Mouse (Mus musculus) embryonic facial prominence, embryonic 14.5 days (tissue): ENCODE results near the gene Sirt1. TPM values are rescaled to one million over a fixed set of nuclear protein-coding genes. Genes with fewer than 3 reads are reported as not detected.
"Not testable (repeated sequence)": the region's sequence is repeated elsewhere in the genome, so short reads cannot be mapped to it uniquely, and the experiment has no call there.

Experiments
- ATAC-seq: fragments of 200-750 bp; cut with Nextera tagmentation; 2 replicates; pipeline ENCODE4 v1.8.0; 2017; ENCODE audit warnings: low read depth, moderate number of reproducible peaks, moderate TSS enrichment
- DNase-seq: peaks from one replicate; pipeline ENCODE4 v3.0.0-alpha.2; 2015; ENCODE audit warnings: low spot score
- H3K27ac ChIP-seq: fragments of 300-500 bp; sonication (generic); replicated peaks from 2 replicates; pipeline ENCODE4 v1.5.1; 2014; ENCODE audit warnings: low read depth, mild to moderate bottlenecking, low read length, moderate library complexity
- H3K27me3 ChIP-seq: fragments of 300-500 bp; sonication (generic); replicated peaks from 2 replicates; pipeline ENCODE4 v1.6.1; 2014; ENCODE audit warnings: low read length; ENCODE audit not compliant: control insufficient read depth, insufficient read depth
- H3K36me3 ChIP-seq: fragments of 300-500 bp; sonication (generic); 2 replicates; pipeline ENCODE4 v1.6.1; 2014; ENCODE audit warnings: low read length, mixed read lengths; ENCODE audit not compliant: control insufficient read depth, insufficient read depth
- H3K4me1 ChIP-seq: fragments of 300-500 bp; sonication (generic); 2 replicates; pipeline ENCODE4 v1.6.1; 2014; ENCODE audit warnings: antibody characterized with exemption, low read length; ENCODE audit not compliant: control insufficient read depth, insufficient read depth
- H3K4me2 ChIP-seq: fragments of 300-500 bp; sonication (generic); 2 replicates; pipeline ENCODE4 v1.6.1; 2014; ENCODE audit warnings: low read depth, mild to moderate bottlenecking, low read length, moderate library complexity, mixed read lengths
- H3K4me3 ChIP-seq: fragments of 300-500 bp; sonication (generic); 2 replicates; pipeline ENCODE4 v1.5.1; 2014; ENCODE audit warnings: low read depth, mild to moderate bottlenecking, low read length
- H3K9ac ChIP-seq: fragments of 300-500 bp; sonication (generic); 2 replicates; pipeline ENCODE4 v1.6.1; 2014; ENCODE audit warnings: low read depth, mild to moderate bottlenecking, low read length, moderate library complexity, mixed read lengths
- H3K9me3 ChIP-seq: fragments of 300-500 bp; sonication (generic); 2 replicates; pipeline ENCODE4 v1.6.1; 2016; ENCODE audit warnings: low read length; ENCODE audit not compliant: control insufficient read depth
- WGBS: fragments of 180-500 bp; shearing (Covaris S2); extraction: QIAGEN DNeasy Blood & Tissue Kit; methylation state at CpG from one replicate; pipeline ENCODE4 v1.1.7; 2014; 5-methylcytosine and 5-hydroxymethylcytosine counted together
- polyA plus RNA-seq: library from polyadenylated mRNA; unstranded; fragments of >200 nt; fragmentation: Nextera tagmentation; extraction: Ambion mirVana; gene quantifications from 2 replicates; pipeline ENCODE4 v1.2.1, GENCODE M21; 2014

Gene Sirt1
- polyA plus RNA-seq, 1 experiment from 2014 or later: 7.5 TPM

DNA sequence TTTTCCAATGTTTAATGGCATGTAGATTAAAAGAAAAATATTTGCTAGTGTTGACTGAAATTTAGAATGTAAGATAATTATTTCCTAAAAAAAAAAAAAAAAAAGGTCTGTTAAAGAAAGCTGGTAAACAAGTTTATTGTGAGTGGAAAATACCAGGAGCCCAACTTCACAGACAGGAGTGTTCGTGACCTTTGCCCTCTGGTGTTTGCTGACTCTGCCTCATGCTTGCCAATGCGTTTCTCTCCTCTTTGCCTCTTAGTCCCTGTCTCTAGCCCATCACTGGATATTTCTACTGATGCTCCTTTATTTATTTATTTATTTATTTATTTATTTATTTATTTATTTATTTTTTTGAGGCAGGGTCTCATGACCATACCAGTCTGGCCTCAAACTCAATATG lies 22.1 kb upstream of the Sirt1 start:
- H3K4me1 ChIP-seq: no peaks in the 10 kb centered on the region
- 81% methylated on average over 2 of the region's 2 CpGs for WGBS
- H3K4me2 ChIP-seq: no peak overlapping the region
- no peak overlapping the region for H3K27ac ChIP-seq
- H3K9me3 ChIP-seq: no peaks in the 10 kb centered on the region
- H3K9ac ChIP-seq: no peak overlapping the region
- H3K4me3 ChIP-seq: no peak overlapping the region
- no peak for DNase-seq
- no peak for ATAC-seq
- no peaks in the 10 kb centered on the region for H3K27me3 ChIP-seq
- H3K36me3 ChIP-seq: no peaks in the 10 kb centered on the region

DNA sequence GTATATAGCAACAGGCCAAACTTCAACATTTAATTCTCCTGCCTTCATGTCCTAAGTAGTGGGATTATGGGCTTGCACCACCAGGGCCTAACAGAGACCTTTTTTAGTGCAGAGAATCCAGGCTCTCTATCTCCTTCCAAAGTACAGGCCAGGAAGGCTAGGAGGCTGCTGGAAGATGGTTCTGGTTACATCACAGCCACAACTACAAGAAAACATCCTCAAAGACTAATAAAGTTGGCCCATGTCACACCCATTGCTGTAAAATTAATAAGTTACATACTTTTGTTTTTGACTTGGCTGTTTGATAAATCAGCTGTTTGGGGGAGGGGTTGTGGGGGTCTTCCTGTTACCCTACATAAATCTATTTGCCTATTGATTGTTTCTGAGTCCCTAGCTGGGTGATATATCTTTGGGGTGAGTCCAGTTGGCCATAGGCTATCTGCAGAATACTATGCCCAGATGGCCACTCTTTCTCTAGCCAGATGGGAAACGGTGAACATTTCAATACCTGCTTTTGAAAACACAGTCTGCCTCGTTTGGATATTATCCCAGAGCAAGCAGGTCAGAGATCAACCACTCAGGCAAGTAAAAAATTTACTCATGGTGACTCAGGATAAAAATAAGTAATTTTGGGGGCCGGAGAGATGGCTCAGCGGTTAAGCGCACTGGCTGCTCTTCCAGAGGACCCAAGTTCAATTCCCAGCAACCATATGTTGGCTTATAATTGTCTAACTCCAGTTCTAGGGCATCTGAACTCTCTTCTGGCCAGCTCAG lies 21.4 kb upstream of the Sirt1 start:
- DNase-seq (no peak), ATAC-seq (no peak)
- Histone ChIP-seq H3K9ac (no peak overlapping the region), H3K36me3 (no peaks in the 10 kb centered on the region), H3K4me2 (no peak overlapping the region), H3K9me3 (no peaks in the 10 kb centered on the region), H3K4me3 (no peak overlapping the region), H3K27ac (no peak overlapping the region), H3K27me3 (no peaks in the 10 kb centered on the region), H3K4me1 (no peaks in the 10 kb centered on the region)
- WGBS: 79% methylated on average over 5 of the region's 5 CpGs

DNA sequence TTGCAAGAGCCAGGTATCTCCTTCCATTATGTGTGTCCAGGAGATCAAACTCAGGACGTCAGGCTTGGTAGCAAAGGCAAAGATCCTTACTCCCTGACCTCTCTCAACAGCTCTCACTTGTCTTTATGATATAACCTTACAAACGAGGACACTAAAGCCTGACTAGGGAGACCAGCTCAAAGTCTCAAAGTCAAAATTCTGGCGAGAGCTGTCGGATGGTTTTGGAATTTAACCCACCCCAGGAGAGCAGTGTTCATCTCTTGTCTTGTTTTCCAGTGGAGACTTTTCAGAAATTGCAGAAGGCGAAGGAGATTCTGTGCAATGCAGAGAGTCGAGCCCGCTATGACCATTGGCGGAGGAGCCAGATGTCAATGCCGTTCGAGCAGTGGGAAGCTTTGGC lies 15.5 kb upstream of the Sirt1 start:
- WGBS: 91% methylated on average over 10 of the region's 10 CpGs
- no peaks in the 10 kb centered on the region for H3K9me3 ChIP-seq
- DNase-seq (no peak), ATAC-seq (no peak)
- H3K27me3 ChIP-seq: no peaks in the 10 kb centered on the region
- H3K9ac ChIP-seq: no peak overlapping the region
- H3K27ac ChIP-seq: no peak overlapping the region
- no peak overlapping the region for H3K4me3 ChIP-seq
- H3K4me1 ChIP-seq: no peaks in the 10 kb centered on the region
- no peaks in the 10 kb centered on the region for H3K36me3 ChIP-seq
- H3K4me2 ChIP-seq: no peak overlapping the region

DNA sequence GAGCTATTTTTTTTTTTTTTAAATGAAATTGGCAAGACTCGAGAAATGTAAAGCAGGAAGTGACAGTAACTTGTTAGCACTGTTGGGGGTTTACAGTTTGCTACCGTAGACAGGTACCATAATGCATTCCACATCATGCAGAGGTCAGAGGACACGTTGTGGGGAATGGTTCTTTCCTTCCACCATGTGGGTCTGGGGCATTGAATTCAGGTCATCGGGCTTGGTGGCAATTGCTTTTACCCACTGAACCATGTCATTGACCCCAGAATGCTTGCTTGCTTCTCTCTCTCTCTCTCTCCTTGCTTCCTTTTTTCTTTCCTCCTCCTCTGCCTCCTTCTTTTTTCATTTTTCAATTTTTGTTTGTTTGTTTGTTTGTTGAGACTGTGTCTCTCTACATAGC lies 7.4 kb upstream of the Sirt1 start:
- H3K4me2 ChIP-seq: no peak overlapping the region
- H3K27me3 ChIP-seq: no peaks in the 10 kb centered on the region
- H3K4me1 ChIP-seq: no peaks in the 10 kb centered on the region
- DNase-seq (no peak), ATAC-seq (no peak)
- WGBS: 64% methylated on average over 4 of the region's 4 CpGs
- H3K36me3 ChIP-seq: no peaks in the 10 kb centered on the region
- no peak overlapping the region for H3K9ac ChIP-seq
- H3K9me3 ChIP-seq: no peaks in the 10 kb centered on the region
- H3K4me3 ChIP-seq: no peak overlapping the region
- H3K27ac ChIP-seq: no peak overlapping the region

DNA sequence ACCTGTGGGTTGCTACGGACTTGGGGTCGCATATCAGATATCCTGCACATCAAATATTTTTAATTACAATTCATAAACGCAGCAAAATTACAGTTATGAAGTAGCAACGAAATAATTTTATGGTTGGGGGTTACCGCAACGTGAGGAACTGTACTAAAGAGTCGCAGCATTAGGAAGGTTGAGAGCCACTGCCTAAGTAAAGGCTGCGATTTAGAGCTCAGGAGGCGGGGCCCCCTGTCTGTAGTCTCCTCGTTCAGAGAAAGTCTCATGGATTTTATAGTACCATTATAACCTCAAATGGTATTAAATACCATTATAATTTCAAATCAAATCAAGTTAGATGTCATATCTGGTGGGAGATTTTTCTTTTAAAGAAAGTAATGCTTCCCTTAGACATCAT lies 5.5 kb upstream of the Sirt1 start:
- ATAC-seq (no peak), DNase-seq (peak; percentile 27)
- peak overlapping the region; percentile 23; the same call in 1 of the 2 replicates for H3K27ac ChIP-seq
- H3K4me1 ChIP-seq: peaks cover under 1% of the 10 kb centered on the region; the same call in 1 of the 2 replicates
- H3K9ac ChIP-seq: peak overlapping the region; percentile 70
- WGBS: 3% methylated on average over 10 of the region's 10 CpGs
- H3K4me3 ChIP-seq: peak overlapping the region; percentile 58
- H3K27me3 ChIP-seq: 0 out of 2 replicates have a peak, but pooled peaks cover under 1% of the 10 kb centered on the region
- no peaks in the 10 kb centered on the region for H3K36me3 ChIP-seq
- peak overlapping the region; percentile 71 for H3K4me2 ChIP-seq
- no peaks in the 10 kb centered on the region for H3K9me3 ChIP-seq

DNA sequence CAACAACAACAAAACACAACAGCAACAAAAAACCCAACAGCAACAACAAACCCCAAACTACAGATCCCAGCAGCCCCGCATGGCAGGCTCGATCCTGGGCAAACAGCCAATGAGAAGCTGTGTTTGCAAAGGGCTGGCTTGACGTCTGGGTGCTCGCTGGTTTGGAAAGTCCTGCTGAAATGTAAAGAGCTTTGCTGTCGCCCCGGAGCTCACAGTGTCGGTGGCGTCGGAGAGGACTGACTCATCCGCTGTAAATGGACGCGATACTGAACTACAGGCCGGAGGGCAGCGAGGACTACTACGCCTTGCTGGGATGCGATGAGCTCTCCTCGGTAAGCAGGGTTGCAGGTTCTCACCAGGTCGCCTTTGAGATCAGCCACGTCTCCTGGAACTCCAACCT lies 4.9 kb upstream of the Sirt1 start:
- H3K27ac ChIP-seq: peak overlapping the region; percentile 44
- peak overlapping the region; percentile 71 for H3K4me2 ChIP-seq
- DNase-seq: peak; percentile 96
- H3K27me3 ChIP-seq: 0 out of 2 replicates have a peak, but pooled peaks cover 4% of the 10 kb centered on the region
- under 1% methylated on average over 19 of the region's 19 CpGs for WGBS
- no peaks in the 10 kb centered on the region for H3K36me3 ChIP-seq
- H3K9ac ChIP-seq: peak overlapping the region; percentile 70
- no peaks in the 10 kb centered on the region for H3K9me3 ChIP-seq
- peak overlapping the region; percentile 58 for H3K4me3 ChIP-seq
- peaks cover 5% of the 10 kb centered on the region; the same call in 1 of the 2 replicates for H3K4me1 ChIP-seq
- ATAC-seq: peak; percentile 74

DNA sequence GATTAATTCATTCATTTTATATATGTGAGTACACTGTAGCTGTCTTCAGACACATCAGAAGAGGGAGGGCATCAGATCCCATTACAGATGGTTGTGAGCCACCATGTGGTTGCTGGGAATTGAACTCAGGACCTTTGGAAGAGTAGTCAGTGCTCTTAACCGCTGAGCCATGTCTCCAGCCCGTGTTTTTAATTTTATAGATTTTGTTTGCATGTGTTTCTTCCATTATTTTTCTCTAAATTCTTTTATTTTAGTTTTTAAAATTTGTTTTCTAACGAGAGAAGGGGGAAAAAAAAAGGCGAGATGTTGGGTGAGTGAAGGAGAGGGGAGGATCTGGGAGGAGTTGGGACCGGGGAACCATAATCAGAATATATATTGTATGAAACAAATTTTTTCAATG lies 4.4 kb upstream of the Sirt1 start:
- WGBS: 30% methylated on average over 5 of the region's 5 CpGs
- H3K9me3 ChIP-seq, H3K4me1 ChIP-seq, H3K27me3 ChIP-seq, ATAC-seq, DNase-seq, H3K36me3 ChIP-seq: not testable (repeated sequence)
- Histone ChIP-seq H3K27ac (peak overlapping the region; percentile 44; the same call in 1 of the 2 replicates), H3K4me2 (peak overlapping the region; percentile 71), H3K4me3 (peak overlapping the region; percentile 58), H3K9ac (0 out of 2 replicates have a peak overlapping the region, but pooled peaks have one; percentile 70)

DNA sequence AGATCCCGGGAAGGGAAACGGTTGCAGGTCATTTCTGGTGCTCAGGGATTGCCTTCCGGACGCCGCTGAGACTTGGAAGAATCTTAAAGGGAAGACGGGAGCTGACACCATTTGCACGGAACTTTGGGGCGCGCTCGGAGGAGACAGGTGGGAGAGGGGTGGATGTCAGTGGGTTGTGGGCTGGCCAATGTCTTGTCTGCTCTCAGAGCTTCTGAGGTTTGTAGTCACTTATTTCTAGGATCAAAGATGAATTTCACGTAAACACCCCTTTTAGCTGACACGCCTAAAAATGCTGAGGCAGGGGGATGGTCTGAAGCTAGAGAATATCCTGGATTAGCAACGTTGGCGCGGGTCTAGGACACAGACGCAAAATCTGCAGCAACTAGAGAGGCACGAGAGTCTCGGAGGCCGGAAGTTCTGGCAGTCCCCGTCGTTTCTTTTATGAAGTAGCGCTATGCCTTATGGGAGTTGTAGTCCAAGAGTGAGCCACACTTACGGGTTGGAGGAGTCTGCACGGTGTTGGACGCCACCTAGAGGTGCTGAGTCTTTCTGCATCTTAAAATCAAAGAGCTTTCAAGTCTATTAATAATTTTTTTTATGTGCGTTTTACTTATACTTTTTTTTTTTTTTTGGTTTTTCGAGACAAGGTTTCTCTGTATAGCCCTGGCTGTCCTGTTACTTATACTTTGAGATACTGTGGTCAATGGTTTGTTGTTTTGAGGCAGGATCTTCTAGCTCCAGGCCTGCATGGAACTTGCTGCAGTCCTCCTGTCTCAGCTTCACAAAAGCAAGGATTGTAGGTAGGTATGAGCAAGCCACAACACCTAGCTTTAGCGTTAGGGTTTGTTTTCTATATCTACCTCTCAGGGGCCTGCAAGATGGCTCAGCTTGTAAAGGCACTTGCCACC lies 1.1 kb upstream of the Sirt1 start, which contains the start of gene Dnajc12:
Dnajc12 (plus strand) TSS at position 72 of the 908 bp plus-strand sequence.
- Histone ChIP-seq H3K4me1 (peaks cover 5% of the 10 kb centered on the region; the same call in 1 of the 2 replicates), H3K4me3 (peak within 1 kb of the TSS; percentile 56), H3K36me3 (no peaks in the 10 kb centered on the region), H3K27me3 (0 out of 2 replicates have a peak, but pooled peaks cover 4% of the 10 kb centered on the region), H3K27ac (peak within 1 kb of the TSS; percentile 8; the same call in 1 of the 2 replicates), H3K9ac (peak within 1 kb of the TSS; percentile 69), H3K9me3 (no peaks in the 10 kb centered on the region), H3K4me2 (peak within 1 kb of the TSS; percentile 96)
- peak; percentile 97 for ATAC-seq
- under 1% methylated on average over 28 of the region's 28 CpGs for WGBS
- peak; percentile 99 for DNase-seq
